Mouse (Mus musculus) frontal cortex, postnatal 14 days (tissue): Measurements from ENCODE around the gene Phactr1.
"Not testable (repeated sequence)": the region's sequence is repeated elsewhere in the genome, so short reads cannot be mapped to it uniquely, and the experiment has no call there.

ENCODE experiments used
- DNase-seq, 2 experiments: peaks; one replicate each; pipeline ENCODE4 v3.0.0; 2022; ENCODE audit warnings: low spot score in 2 of 2

Gene Phactr1

GRCm38 (mm10) chr13:42920062-42920461, 239.6 kb downstream of the Phactr1 start:
- DNase-seq = no peak

- DNase-seq = no peak
Measured at GRCm38 (mm10) chr13:42921769-42922450, 241.5 kb downstream of the Phactr1 start.

GRCm38 (mm10) chr13:42927778-42928177, 247.4 kb downstream of the Phactr1 start:
- DNase-seq = no peak

- no peak for DNase-seq
Measured at GRCm38 (mm10) chr13:42929529-42930235, 249.3 kb downstream of the Phactr1 start.

DNA sequence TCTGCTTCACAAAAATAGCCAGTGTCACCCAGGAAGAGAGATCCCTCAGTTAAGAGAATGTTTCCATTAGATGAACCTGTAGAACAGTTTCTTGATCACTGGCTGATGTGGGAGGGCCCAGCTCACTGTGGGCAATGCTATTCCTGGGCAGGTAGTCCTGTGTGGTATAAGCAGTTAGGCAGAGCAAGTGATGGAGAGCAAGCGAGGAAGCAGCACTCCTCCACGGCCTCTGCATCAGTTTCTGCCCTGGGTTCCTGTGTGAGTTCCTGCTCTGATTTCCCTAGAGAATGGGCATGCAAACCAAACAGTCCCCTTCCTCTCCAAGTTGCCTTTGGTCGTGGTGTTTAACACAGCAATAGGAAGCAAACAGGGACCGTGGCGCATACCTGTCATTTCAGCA, 251.6 kb downstream of the Phactr1 start:
- no peak for DNase-seq

DNA sequence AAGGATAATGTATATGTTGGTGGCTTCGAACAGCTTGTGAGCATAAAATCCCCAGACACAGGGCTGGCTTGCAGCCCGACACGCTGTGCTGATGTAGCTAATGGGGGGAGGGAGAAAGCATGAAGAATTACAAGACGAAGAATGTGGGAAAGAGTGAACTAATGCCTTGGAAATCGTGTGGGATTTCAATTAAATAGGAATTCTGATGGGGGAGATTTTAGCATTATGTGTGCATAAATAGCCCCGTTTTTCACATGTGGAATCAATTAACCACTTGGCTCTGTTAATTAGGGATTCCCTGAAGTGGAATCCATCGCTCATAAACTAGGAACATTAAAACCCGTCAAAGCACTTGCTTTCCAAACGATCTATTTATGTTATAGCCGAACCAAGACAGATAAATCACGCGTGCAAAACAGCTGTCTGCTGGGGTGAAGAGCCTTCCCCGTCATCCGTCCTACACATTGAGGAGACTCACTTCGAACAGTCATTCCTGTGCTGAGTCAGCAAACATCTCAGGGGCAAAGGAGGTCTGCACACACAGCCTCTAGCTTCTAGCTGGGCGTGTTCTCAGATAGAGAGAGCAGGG, 254.2 kb downstream of the Phactr1 start:
- DNase-seq = no peak

DNA sequence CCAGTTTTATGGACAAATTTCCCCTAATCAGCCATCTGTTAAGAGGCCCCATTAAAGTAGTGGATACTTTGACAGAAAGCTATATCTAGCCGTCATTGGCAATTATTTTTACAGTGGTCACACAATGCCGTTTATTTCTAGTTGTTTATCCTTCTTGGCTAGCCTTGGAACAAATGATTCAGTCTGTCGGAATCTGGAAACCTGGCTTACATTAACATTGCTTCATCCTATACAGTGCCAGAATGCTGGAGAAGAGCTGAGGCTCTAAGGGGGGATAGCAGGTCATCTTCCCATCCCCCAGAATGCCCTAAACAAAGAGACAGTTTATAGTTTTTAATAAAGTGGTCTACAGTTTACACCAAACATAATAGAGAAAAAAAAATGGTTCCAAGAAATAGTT, 257.4 kb downstream of the Phactr1 start:
- DNase-seq = no peak

- no peak for DNase-seq
Measured at GRCm38 (mm10) chr13:42938346-42938745, 257.9 kb downstream of the Phactr1 start.

GRCm38 (mm10) chr13:42940271-42940670, 259.8 kb downstream of the Phactr1 start:
- no peak for DNase-seq

DNA sequence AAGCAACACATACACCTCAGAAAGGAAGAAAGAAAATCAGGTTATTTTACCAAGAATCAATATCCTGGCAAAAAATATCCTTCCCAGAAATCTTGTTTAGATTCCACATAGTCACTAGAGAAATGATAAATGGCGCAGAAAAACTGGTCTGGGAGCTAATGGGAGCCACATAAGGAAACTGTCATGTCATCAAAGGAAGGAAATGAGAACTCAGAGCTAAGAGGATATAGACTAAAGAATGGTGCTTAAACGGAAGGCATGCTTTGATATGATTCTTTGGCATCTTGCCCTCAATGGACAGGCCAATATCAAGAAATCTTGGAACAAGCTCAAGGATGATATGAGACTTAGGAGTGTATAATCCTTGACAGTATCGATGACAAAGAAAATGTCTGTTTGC, 263.7 kb downstream of the Phactr1 start:
- no peak for DNase-seq

DNA sequence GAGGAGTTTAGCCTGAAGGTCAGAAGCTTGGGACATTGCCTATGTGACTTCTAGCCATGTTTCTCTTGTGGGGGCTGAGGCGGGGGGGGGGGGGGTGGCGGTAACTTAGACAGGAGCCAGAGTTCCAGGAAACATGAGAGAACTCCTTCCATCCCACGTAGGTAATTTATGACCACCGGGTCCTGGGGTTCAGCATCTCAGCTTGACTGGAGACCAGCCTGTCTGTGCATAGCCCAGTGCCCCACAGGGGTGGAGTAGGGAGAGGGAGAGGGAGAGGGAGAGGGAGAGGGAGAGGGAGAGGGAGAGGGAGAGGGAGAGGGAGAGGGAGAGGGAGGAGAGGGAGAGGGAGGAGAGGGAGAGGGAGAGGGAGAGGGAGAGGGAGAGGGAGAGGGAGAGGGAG, 264.8 kb downstream of the Phactr1 start:
- DNase-seq = not testable (repeated sequence)

GRCm38 (mm10) chr13:42948717-42949265, 268.4 kb downstream of the Phactr1 start:
- no peak for DNase-seq

DNA sequence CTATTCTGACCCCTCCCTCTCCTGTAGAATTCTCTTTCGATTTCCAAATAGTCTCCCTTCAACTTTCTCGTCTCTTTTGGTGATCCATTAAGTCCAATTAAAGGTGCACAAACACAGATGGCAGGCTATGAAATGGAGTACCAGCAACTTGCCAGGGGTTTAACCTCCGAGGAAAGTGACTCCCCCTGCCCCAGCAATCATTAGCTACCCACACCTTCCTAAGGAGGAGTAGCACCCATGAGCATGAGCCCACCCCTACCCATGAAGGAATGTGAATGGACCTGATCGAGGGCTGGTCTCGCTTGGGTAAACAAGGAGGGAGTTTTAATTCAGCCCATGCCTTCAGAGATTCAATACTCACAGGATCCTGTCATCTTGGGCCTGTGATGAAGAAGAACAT, 268.9 kb downstream of the Phactr1 start:
- DNase-seq = no peak

DNA sequence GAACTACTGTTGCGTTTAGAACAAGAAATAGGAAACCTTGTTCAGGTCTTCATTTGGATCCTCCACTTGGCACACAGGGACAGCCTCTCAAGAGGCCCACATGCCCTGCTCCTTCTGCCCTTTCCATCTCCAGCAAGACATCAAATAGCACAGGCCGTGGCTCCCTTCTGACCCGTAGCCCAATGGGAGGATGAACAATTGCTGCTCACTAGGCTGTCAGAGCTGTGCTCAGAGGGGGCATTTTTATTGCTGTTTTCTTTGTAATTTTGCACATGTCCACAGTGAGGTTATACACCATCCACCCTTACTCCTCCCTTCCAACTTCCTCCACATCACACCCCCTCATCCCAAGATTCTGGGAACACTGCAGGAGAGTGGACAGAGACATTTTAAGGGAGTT, 269.6 kb downstream of the Phactr1 start:
- no peak for DNase-seq

DNA sequence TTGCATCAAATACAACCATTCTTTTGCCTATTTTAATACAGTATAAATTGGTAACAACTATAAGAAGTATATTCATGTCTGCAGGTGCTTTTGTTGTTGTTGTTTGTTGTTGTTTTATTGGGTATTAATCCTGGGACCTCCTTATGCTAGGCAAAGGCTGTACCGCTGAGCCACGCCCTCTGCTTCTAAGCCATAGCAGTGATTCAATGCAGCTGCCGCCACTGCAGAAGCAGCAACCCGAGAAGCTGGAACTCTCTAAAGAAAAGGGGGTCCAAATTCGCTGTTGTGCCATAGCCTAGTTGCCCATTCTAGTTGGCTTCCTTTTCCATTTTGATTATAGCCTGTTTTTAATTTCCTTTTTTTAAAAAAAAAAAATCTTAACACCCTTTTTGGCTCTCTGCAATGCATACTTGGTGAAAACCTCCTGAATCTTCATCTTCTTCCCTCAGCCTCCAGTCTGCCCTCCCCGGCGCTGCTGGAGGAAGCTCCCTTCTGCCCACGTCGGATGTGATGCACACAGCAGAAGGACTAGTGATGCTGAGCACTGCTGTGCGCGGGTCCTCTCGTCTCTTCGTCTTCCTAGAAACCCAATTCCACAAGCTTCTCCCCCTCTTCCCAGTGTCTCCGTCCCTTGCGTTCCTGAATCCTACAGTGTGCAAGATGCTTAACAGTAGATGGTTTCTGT, 271.8 kb downstream of the Phactr1 start:
- peak in 1 of 2 experiments; percentile 37 for DNase-seq

DNA sequence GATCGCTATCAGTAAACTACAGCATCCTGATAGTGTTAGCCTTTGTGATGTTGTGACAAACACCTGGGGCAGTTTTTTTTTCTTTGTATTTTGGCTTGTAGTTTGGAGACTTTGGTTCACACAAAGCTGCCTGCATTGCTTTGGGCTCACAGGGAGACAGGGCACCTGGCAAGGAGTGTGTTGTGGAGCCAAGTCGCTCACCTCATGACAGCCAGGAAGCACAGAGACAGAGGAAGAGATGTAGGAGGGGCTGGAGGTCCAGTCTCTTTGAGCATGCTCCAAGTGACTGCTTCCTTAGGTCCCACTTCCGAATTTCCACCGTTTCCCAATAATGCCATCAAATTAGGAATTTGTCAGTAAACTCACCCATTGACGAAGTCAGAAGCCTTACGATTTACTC, 272.6 kb downstream of the Phactr1 start:
- DNase-seq = no peak

GRCm38 (mm10) chr13:42954116-42954515, 273.7 kb downstream of the Phactr1 start:
- no peak for DNase-seq

DNA sequence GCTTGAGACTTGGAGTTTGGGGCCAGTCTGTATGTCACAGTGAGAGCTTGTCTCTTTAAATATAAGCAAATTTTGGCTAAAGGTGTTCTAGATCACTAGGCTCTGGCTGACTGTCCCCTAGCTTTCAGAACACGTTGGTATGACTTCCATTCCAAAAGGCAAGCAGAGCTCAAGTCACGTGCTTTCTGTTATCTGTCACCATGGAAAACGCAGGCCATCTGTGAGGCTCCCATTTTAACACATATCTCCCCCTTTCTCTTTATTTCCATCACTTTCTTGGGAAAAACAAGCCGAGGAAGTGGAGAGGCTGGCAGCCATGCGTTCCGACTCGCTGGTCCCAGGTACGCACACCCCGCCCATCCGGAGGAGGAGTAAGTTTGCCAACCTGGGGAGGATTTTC, 275.9 kb downstream of the Phactr1 start:
- no peak for DNase-seq

GRCm38 (mm10) chr13:42957856-42958255, 277.4 kb downstream of the Phactr1 start:
- no peak for DNase-seq

GRCm38 (mm10) chr13:42958867-42959266, 278.4 kb downstream of the Phactr1 start:
- no peak for DNase-seq

GRCm38 (mm10) chr13:42961561-42961960, 281.1 kb downstream of the Phactr1 start:
- no peak for DNase-seq

GRCm38 (mm10) chr13:42968537-42968936, 288.1 kb downstream of the Phactr1 start:
- no peak for DNase-seq
